Mouse (Mus musculus) liver, postnatal 0 days (tissue): ENCODE results near the gene Ifitm7. TPM values are rescaled to one million over a fixed set of nuclear protein-coding genes. Genes with fewer than 3 reads are reported as not detected.

ENCODE experiments used
- ATAC-seq: fragments of 200-750 bp; cut with Nextera tagmentation; 2 replicates; pipeline ENCODE4 v1.8.0; 2017; ENCODE audit warnings: mild to moderate bottlenecking, moderate library complexity
- DNase-seq: peaks from one replicate; pipeline ENCODE4 v3.0.0-alpha.2; 2016
- H3K27ac ChIP-seq: fragments of 300-500 bp; sonication (generic); 2 replicates; pipeline ENCODE4 v1.5.1; 2014; ENCODE audit warnings: antibody characterized with exemption, moderate library complexity, mild to moderate bottlenecking, low read depth
- H3K27me3 ChIP-seq: fragments of 300-500 bp; sonication (generic); 2 replicates; pipeline ENCODE4 v1.6.1; 2014; ENCODE audit warnings: low read length, control low read depth, mixed read lengths; ENCODE audit not compliant: insufficient read depth
- H3K36me3 ChIP-seq: fragments of 300-500 bp; sonication (generic); replicated peaks from 2 replicates; pipeline ENCODE4 v1.6.1; 2014; ENCODE audit warnings: mild to moderate bottlenecking, control low read depth, low read length, moderate library complexity, mixed read lengths; ENCODE audit not compliant: insufficient read depth
- H3K4me1 ChIP-seq: fragments of 300-500 bp; sonication (generic); 2 replicates; pipeline ENCODE4 v1.6.1; 2014; ENCODE audit warnings: antibody characterized with exemption, mild to moderate bottlenecking, control low read depth; ENCODE audit not compliant: insufficient read depth
- H3K4me2 ChIP-seq: fragments of 300-500 bp; sonication (generic); 2 replicates; pipeline ENCODE4 v1.6.1; 2014; ENCODE audit warnings: low read depth, mild to moderate bottlenecking, low read length, moderate library complexity, mixed read lengths
- H3K4me3 ChIP-seq: fragments of 300-500 bp; sonication (generic); 2 replicates; pipeline ENCODE4 v1.5.1; 2014; ENCODE audit warnings: low read depth, low read length
- H3K9ac ChIP-seq: fragments of 300-500 bp; sonication (generic); replicated peaks from 2 replicates; pipeline ENCODE4 v1.6.1; 2014; ENCODE audit warnings: mild to moderate bottlenecking, moderate library complexity
- H3K9me3 ChIP-seq: fragments of 300-500 bp; sonication (generic); 2 replicates; pipeline ENCODE4 v1.6.1; 2016; ENCODE audit warnings: mild to moderate bottlenecking, control low read depth, low read length, mixed read lengths
- CTCF ChIP-seq: sonication (generic); IDR thresholded peaks from 2 replicates; pipeline ENCODE4 v1.5.1; 2016; ENCODE audit warnings: antibody characterized with exemption, low read depth
- EP300 ChIP-seq: IDR thresholded peaks from 2 replicates; pipeline ENCODE4 v1.6.1; 2016; ENCODE audit warnings: antibody characterized with exemption, low read depth, mild to moderate bottlenecking
- WGBS: fragments of 180-500 bp; shearing (Covaris S2); extraction: QIAGEN DNeasy Blood & Tissue Kit; methylation state at CpG from one replicate; pipeline ENCODE4 v1.1.7; 2014; ENCODE audit not compliant: insufficient replicate concordance; 5-methylcytosine and 5-hydroxymethylcytosine counted together
- polyA plus RNA-seq: library from polyadenylated mRNA; unstranded; fragments of >200 nt; fragmentation: Nextera tagmentation; extraction: Ambion mirVana; gene quantifications from 2 replicates; pipeline ENCODE4 v1.2.1, GENCODE M21; 2015

Ifitm7 gene
- polyA plus RNA-seq: 0.18 TPM in 1 of 2 replicates, not detected in the other

GRCm38 (mm10) chr16:13986574-13987478 lies at the start of gene Ifitm7, which contains the start of gene 2900011O08Rik:
TSS of gene Ifitm7 (minus strand) at chr16:13986888.
TSS of gene 2900011O08Rik (plus strand) at chr16:13986604.
- Histone ChIP-seq H3K9me3 (no peaks in the 10 kb centered on the region), H3K4me1 (no peaks in the 10 kb centered on the region; the same call in 1 of the 2 replicates), H3K36me3 (no peaks in the 10 kb centered on the region), H3K4me2 (peak within 1 kb of the TSS; percentile 74), H3K27ac (no peak within 1 kb of the TSS), H3K9ac (no peak within 1 kb of the TSS; the same call in 1 of the 2 replicates), H3K27me3 (0 out of 2 replicates have a peak, but pooled peaks cover 2% of the 10 kb centered on the region), H3K4me3 (peak within 1 kb of the TSS; percentile 36)
- no peak for ATAC-seq
- DNase-seq: peak; percentile 14
- TF ChIP-seq CTCF (no peak), EP300 (no peak)
- 1% methylated on average over 31 of the region's 31 CpGs for WGBS

- no peak overlapping the region for H3K4me2 ChIP-seq
- no peak overlapping the region for H3K27ac ChIP-seq
- TF ChIP-seq CTCF (no peak), EP300 (no peak)
- 67% methylated on average over 4 of the region's 4 CpGs for WGBS
- H3K36me3 ChIP-seq: no peaks in the 10 kb centered on the region
- no peak for ATAC-seq
- no peaks in the 10 kb centered on the region for H3K9me3 ChIP-seq
- H3K27me3 ChIP-seq: no peaks in the 10 kb centered on the region
- no peak for DNase-seq
- H3K4me3 ChIP-seq: no peak overlapping the region
- no peaks in the 10 kb centered on the region for H3K4me1 ChIP-seq
- H3K9ac ChIP-seq: no peak overlapping the region
Measured at GRCm38 (mm10) chr16:14033076-14033475, 46.4 kb upstream of the Ifitm7 start.

GRCm38 (mm10) chr16:14030650-14031049 lies 44.0 kb upstream of the Ifitm7 start:
- Histone ChIP-seq H3K4me3 (no peak overlapping the region), H3K27ac (no peak overlapping the region), H3K36me3 (no peaks in the 10 kb centered on the region), H3K9me3 (no peaks in the 10 kb centered on the region), H3K4me2 (no peak overlapping the region), H3K9ac (no peak overlapping the region), H3K27me3 (no peaks in the 10 kb centered on the region), H3K4me1 (no peaks in the 10 kb centered on the region)
- WGBS: 69% methylated on average over 4 of the region's 4 CpGs
- no peak for DNase-seq
- ATAC-seq: no peak
- peak; percentile 33 for TF ChIP-seq CTCF
- no peak for TF ChIP-seq EP300

- no peak for ATAC-seq
- no peaks in the 10 kb centered on the region for H3K9me3 ChIP-seq
- WGBS: 69% methylated on average over 2 of the region's 2 CpGs
Measured at GRCm38 (mm10) chr16:14029851-14030250, 43.2 kb upstream of the Ifitm7 start.

GRCm38 (mm10) chr16:14029072-14029471 lies 42.4 kb upstream of the Ifitm7 start:
- Histone ChIP-seq H3K27me3 (no peaks in the 10 kb centered on the region), H3K27ac (no peak overlapping the region), H3K9ac (no peak overlapping the region), H3K4me2 (no peak overlapping the region), H3K4me1 (no peaks in the 10 kb centered on the region), H3K36me3 (no peaks in the 10 kb centered on the region), H3K4me3 (no peak overlapping the region), H3K9me3 (no peaks in the 10 kb centered on the region)
- 28% methylated on average over 2 of the region's 2 CpGs for WGBS
- ATAC-seq (no peak), DNase-seq (no peak)
- no peak for TF ChIP-seq EP300
- TF ChIP-seq CTCF: no peak

More at GRCm38 (mm10) chr16:14029851-14030250, 43.2 kb upstream of the Ifitm7 start:
- Histone ChIP-seq H3K4me3 (no peak overlapping the region), H3K4me2 (no peak overlapping the region), H3K4me1 (no peaks in the 10 kb centered on the region), H3K36me3 (no peaks in the 10 kb centered on the region), H3K9ac (no peak overlapping the region), H3K27me3 (no peaks in the 10 kb centered on the region), H3K27ac (no peak overlapping the region)
- TF ChIP-seq CTCF: no peak
- no peak for TF ChIP-seq EP300
- no peak for DNase-seq
